Mouse (Mus musculus): Measurements from ENCODE around the gene Psmc6. TPM values are rescaled to one million over a fixed set of nuclear protein-coding genes. Genes with fewer than 3 reads are reported as not detected.

Psmc6 gene
- total RNA-seq (2021), result 100 to 1,000 TPM; 109 to 113 TPM
- long read RNA-seq, experiment 1, transcript Psmc6-201 (14 exons, 2,234 nt), result major isoform, 141 of 152 reads
- long read RNA-seq, experiment 1, partial matches to known transcripts, result 4 of 152 reads
- long read RNA-seq, experiment 1, other reads (novel, unspliced or antisense), result 7 of 152 reads
- long read RNA-seq, experiment 2, transcript Psmc6-201 (14 exons, 2,234 nt), result major isoform, 69 of 72 reads
- long read RNA-seq, experiment 2, partial matches to known transcripts, result 0 of 72 reads
- long read RNA-seq, experiment 2, other reads (novel, unspliced or antisense), result 3 of 72 reads

GRCm38 (mm10) chr14:45329589-45330181, at the start of gene Psmc6:
Psmc6 (plus strand) TSS chr14:45329788.
- DNase-seq, result peak; percentile 94

- no peak for DNase-seq
These were observed 47.5 kb upstream of the Psmc6 start for GRCm38 (mm10) chr14:45282066-45282465.

DNA sequence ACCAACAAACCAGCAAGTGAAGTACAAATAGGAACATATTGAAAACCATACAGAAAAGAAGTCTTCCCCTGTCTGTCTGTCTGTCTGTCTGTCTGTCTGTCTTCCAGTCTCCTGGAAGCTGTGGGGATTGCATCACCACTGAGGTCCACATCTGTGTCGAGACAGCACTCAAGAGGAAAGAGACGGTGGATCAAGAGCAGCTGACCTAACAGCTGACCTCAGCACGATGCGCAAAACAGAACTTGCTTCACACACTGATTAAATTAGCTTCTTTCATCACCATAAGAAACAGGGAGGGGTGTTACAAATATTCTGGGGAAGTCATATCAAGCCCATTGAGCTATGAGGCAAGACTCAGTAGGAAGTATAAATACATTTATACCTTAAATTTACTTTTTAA, 38.0 kb upstream of the Psmc6 start:
- no peak for DNase-seq

GRCm38 (mm10) chr14:45303939-45304338, 25.6 kb upstream of the Psmc6 start:
- DNase-seq, result no peak

- DNase-seq, result no peak
These were observed 25.2 kb upstream of the Psmc6 start for GRCm38 (mm10) chr14:45304389-45304788.

DNA sequence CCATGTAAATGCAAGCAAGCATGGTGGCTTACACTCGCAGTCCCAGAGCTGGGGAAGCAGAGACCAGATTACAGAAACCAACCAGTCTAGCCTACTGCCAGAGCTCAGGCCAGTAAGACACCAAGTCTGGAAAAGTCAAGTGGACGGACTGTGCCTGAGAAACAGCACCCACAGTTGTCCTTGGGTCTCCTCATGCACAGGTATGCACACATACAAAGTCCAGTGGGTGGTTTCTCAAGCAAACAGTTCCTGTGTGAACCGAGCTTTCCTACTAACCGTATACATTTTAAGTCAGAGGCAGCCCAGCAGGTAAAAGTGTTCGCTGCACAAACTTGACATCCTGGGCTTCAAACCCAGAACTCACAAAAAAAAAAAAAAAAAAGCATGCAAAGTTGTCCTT, 23.7 kb upstream of the Psmc6 start:
- DNase-seq, result no peak

- no peak for DNase-seq
These were observed 21.8 kb upstream of the Psmc6 start for GRCm38 (mm10) chr14:45307630-45308328.

GRCm38 (mm10) chr14:45309646-45310045, 19.9 kb upstream of the Psmc6 start:
- DNase-seq, result peak; percentile 44

DNA sequence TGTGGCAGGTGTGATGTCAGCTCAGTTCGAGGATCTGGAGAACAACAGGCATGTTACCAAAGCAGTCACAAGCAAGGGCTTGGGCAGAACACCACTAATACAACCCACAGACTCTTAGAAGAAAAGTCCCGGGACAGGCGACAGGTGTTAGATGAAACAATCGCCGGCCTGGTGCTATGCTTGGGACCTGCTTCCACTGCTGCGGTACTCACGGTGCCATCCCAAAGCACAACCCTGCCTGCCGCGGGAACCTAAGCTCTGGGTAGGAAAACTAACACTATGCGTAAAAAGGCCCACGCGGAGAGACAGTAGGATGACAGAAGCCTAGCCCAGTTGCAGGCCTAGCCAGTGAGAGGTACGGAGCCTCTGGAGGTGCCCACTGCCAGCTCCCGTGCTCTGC, 19.5 kb upstream of the Psmc6 start:
- DNase-seq, result no peak

- no peak for DNase-seq
These were observed 12.7 kb upstream of the Psmc6 start for GRCm38 (mm10) chr14:45316927-45317326.

GRCm38 (mm10) chr14:45317921-45318411, 11.6 kb upstream of the Psmc6 start:
- no peak for DNase-seq

GRCm38 (mm10) chr14:45318426-45319236, 11.0 kb upstream of the Psmc6 start, which contains the start of gene Ero1l:
Ero1l (minus strand) TSS chr14:45318771.
- peak; percentile 89 for DNase-seq

- no peak for DNase-seq
These were observed 10.4 kb upstream of the Psmc6 start for GRCm38 (mm10) chr14:45319237-45319610.

DNA sequence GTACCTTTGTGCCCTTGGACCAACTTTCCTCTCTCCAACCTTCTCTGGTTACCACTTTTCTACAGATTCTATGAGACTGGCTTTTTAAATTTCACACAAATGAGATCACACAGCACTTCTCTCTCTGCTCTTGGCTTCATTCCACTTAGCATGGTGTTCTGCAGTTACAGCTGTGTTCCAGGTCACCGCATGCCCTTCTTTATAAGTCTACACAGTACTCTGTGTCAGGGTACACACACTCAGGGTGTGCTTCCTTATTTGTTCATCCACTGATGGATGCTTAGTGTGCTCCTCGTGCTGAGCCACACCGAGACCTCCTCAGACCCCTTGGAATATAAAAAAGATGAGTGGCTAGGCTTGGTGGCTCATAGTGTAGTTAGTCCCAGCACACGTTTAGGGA, 9.5 kb upstream of the Psmc6 start:
- no peak for DNase-seq

DNA sequence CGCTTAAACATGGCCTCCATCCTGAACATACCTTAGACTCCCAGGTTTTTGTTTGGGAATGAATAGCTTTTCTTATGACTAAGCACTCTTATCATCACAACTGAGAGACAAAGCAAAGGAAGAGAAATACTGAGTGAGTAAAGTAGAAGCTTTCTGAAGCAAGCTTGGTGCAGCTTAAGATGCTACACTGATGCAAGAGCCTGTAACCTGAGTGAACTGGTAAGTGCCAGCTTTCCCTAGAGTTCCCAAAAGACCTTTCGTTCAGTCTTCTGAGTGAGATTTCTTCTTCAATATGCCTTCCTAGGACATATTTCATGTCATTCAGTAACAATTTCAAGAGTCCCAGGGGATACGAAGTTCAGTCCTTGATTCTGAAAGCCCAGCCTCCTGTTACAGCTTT, 8.5 kb upstream of the Psmc6 start:
- DNase-seq, result no peak

- DNase-seq, result no peak
These were observed 8.0 kb upstream of the Psmc6 start for GRCm38 (mm10) chr14:45321622-45322021.

DNA sequence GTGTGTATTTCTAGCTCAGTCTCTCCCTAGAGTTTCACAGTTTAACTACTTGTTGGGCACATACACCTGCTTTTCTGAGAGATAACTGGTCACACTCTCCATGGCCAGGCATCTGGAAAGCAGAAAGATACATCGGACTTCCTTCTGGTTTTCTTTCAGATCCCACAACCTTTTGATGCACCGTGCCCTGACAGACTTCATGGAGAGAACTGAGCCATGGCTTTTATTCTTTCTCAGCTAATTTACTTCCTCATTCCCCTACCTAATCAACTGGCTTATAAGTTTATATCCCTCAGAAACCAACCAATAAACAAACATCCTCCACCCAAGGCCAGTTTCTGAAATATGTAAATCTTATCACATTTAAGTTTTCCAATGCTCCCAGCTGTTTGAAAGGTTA, 7.1 kb upstream of the Psmc6 start:
- no peak for DNase-seq

- no peak for DNase-seq
These were observed 6.3 kb upstream of the Psmc6 start for GRCm38 (mm10) chr14:45323320-45323719.

DNA sequence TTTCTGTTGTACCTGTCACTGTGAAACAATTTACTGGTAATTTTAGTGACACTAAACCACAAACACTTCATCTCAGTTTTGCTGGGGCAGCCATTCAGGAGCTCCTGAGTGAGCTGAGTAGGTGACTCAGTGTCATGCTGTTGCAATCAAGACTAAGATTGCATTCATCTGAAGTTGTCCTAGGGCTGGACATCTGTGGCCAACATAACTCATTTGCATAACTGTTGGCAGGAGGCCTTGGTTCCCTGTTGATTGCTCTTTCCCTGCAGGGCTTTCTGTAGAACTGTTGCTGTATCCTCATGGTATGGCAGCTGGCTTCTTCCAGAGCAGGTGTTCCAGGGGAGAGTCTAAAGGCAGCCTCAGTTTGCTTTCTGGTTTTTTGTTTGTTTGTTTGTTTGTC, 4.1 kb upstream of the Psmc6 start:
- DNase-seq, result peak; percentile 65

- DNase-seq, result no peak
These were observed 1.4 kb upstream of the Psmc6 start for GRCm38 (mm10) chr14:45328072-45328713.

- no peak for DNase-seq
These were observed 485 bp upstream of the Psmc6 start for GRCm38 (mm10) chr14:45329018-45329588.
